Mouse (Mus musculus): ENCODE data around the gene Rpl13a.

Gene Rpl13a

DNA sequence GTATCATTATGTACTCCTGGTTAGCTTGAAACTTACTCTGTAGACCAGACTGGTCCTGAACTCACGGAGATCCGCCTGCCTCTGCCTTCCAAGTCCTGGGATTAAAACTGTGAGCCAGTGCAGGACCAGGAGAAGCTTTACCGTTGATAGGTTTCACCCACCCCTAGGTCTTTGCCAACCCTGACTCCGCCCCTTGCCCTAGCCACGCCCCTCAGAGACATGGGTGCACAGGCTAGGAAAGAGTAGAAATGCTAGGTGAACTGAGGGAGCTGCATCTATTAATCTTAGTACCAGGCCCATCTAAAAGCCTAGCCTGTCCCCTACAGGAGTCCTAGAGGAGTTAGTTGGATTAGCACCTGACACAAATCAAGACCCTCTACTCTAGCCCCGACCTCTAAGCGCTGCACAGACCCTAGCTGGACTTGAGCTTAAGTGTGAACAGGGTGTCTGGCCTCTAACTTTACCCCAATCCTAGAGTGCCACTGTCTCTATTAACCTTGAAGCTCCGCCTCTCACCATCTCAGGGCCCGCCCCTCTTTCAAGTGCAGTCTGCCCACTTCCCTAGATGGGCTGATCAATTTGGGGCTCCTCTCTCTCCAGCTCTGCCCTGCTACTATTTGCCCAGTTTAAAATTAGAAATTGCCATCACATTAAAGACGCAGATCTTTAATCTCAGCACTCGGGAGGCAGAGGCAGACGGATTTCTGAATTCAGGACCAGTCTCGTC lies 38.1 kb downstream of the Rpl13a start:
- no peak for DNase-seq (ENCODE audit: low spot score)

DNA sequence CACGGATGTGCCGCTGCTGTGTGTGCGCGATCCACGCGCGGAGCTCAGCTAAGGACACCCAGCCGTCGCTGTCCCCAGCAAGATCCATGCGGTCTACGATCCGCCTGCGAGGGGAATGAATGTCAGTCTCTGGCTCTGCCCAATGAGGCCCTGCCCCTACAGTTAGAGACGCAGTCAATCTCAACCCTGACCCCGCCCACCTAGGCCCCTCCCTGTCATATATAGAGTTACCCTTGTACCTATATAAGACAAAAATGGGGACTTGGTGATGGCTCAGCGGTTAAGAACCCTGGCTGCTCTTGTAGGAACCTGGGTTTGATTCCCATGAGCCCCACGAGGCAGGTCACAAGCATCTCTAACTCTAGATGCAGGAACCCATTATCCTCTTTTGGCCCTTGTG lies 40.0 kb downstream of the Rpl13a start:
- DNase-seq (ENCODE audit: low spot score) = no peak

DNA sequence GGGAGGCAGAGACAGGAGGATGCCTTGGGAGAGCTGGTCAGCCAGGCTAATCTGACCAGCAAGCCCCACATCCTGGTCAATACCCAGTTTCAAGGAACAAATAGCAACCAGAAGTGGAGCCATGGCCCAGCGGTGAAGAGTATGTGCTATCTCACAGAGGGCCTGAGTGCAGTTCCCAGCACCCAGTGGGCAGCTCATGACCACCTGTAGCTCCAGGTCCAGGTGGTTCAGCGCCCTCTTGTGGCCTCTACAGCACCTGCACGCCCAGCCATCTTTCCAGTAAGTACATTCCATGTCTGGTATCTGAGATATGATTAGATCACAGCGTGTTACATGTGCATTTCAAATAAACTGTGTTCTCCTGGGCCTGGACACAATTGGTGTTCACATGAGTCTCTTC lies 42.5 kb downstream of the Rpl13a start:
- DNase-seq (ENCODE audit: low spot score) = no peak

DNA sequence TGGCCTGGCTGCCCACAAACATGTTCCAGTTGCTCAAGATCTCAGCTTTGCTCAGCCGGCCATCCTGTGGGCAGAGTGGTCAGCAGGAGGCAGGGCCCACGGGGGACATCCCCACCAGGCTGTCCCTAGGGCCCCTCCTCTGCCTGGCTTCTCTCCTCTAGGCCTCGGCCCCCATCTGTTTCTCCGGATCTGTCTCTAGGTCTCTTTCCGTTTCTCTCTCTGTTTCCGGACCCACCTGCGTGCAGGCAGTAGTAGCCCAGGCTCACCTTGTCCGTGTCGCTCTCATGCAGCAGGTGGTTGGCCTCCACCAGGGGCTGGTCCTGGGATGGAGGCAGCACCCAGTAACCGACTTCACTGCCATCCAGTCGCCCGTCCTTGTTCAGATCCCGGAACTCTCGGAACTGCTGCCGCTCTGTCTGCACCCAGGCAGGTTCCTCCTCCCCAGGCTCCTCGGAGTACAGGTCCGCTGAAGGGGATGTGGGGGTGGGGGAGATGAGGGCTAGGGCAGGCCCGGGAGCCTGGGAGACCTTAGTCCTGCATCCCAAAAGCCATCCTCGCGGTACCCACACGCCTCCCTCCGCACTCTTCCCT lies 45.2 kb downstream of the Rpl13a start:
- DNase-seq (ENCODE audit: low spot score) = no peak

DNA sequence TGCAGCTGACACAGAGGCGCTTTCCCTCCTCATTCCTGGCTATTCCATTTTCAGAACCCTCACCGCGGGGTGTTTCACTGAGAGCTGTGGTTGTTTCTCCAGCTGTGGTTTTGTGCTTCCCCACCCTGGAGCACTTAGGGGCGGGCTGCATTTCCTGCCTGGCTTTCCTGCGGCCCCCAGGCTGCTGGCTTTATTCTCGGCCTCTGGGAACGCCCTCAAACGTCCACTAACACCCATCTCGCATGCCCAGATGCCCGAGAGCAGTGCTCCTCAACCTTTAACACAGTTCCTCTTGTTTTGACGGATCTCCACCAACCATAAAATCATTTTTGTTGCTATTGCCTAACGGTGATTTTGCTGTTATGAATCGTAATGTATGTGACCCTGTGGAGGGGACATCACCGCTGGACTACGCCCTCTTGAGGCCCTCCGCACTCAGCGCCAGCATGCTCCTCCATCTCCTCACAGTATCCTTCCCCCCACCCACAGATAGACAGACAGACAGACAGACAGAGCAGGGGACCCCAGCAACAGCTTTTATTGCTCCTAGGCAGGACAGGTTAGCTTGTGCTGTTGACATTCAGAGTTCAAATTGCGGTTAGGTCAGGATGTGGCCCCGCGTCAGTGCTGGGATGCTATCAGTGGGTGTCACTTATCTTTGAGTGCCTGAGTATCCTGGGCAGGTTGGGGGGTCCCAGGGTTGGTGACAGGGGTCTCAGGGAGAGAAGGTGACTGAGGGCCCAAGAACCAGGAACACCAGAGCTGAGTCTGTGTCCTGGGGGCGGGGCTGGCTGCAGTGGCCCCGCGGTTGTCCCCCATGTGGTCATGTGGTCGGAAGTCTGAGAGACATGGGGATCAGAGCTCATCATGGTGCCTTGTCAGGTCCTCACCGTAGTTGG lies 45.9 kb downstream of the Rpl13a start:
- DNase-seq (ENCODE audit: low spot score) = no peak

DNA sequence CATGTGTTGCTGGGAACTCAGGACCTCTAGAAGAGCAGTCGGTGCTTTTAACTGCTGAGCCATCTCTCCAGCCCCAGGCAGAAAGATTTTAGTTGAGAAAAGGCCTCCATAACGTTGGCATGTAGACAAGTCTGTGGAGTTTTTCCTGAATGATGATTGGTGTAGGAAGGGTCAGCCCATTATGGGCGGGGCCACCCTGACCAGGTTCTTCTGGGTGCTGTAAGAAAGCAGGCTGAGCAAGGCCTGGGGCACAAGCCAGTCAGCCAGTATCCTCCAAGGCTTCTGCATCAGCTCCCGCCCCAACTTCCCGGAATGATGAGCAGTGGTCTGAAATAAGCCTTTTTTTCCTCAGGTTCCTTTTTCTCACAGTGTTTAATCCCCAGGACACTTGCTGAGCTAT lies 47.5 kb downstream of the Rpl13a start:
- DNase-seq (ENCODE audit: low spot score) = no peak

DNA sequence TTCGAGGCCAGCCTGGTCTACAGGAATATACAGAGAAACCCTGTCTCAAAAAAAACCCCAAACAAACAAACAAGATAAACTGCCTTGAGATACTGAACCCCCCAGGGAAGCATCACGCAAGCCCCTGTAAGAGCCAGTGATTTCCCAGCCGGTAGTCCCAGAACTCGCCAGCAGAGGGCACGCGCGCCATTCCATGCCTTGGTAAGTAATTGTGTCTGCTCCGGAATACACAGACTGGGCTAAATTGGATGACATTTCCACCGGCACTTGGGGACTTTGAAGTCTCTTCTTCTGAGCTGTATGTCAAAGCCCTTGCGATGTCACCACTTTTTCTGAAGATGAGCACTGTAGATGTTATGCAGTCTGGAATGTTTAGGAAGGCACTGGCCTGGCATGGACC lies 48.7 kb downstream of the Rpl13a start:
- DNase-seq (ENCODE audit: low spot score) = peak; percentile 84

DNA sequence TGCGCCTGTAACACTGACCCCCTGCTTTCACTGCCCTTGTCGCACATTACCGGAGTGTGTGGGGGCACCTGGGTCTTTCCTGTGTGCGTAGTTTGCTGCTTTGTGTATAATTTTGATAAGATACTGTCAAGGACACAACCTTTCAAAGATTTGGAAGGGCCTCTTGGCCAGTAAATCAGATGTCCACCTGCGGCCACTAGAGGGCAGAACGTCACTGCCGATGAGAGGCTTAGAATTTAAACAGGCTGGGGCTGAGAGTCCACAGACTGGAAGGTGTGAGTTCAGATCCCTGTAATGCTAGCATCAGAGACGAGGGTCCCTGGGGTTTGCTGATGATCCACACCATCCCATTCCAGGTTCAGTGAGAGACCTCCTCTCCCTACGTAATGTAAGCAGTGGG lies 50.0 kb downstream of the Rpl13a start:
- DNase-seq (ENCODE audit: low spot score) = peak; percentile 67

DNA sequence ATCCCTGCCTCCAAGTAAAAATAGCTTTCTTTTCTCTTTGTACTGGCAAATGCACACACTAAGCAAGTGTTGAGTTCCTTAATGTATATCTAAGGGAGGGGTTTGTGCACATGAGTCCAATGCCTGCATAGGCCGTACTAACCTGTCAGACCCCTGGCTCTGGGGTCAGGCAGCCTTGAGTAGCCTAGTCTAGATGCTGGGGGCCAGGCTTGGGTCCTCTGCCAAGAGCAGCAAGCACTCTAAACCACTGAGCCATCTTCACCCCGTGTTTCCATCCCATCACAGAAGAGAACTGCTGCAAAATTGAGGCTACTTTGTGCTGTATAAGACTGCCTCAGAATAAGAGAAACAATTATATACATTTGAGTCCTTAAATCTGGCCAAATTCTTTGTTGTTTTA lies 50.7 kb downstream of the Rpl13a start:
- no peak for DNase-seq (ENCODE audit: low spot score)

DNA sequence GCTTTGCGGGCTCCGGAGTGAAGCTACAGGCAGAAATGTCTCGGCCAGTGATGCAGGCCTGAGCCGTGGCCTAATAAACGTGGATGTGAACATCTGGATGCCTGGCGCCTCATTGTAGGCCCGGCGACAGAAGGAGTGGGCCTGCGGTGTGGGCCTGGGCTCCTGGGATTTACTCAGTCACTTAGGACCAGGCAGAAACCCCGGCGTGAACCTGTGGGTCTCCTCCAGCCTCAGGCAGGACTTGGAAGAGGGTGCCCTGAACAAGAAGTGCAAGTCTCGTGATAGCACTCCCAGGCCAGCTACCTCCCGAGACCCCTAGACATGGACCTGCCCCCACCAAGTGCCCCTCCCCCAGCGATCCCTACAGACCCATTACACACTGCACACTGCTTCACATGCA lies 51.2 kb downstream of the Rpl13a start:
- DNase-seq (ENCODE audit: low spot score) = no peak

DNA sequence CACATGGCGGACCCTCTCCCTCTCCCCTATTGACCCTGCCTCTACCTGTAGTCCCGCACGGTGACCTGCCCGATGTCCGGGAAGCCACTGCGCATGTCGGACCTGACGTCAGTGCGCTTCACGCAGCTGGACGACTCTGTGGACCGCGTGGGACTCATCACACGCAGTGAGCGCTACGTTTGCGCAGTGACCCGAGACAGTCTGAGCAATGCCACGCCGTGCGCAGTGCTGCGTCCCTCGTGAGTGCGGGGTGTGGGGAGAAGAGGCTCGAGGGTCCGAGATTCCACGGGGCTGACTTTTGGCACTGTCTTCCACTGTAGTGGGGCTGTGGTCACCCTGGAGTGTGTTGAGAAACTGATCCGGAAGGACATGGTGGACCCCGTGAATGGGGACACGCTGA lies 52.1 kb downstream of the Rpl13a start:
- no peak for DNase-seq (ENCODE audit: low spot score)

Measured in yolk sac, embryonic 10.5 days (tissue).